Mouse (Mus musculus) heart, embryonic 16.5 days (tissue): Measurements from ENCODE around the gene Cul7. TPM values are rescaled to one million over a fixed set of nuclear protein-coding genes. Genes with fewer than 3 reads are reported as not detected.

Experiments used
- ATAC-seq: fragments of 200-750 bp; cut with Nextera tagmentation; replicated peaks from 2 replicates; pipeline ENCODE4 v1.8.0; 2017; ENCODE audit warnings: moderate number of reproducible peaks; ENCODE audit not compliant: insufficient read depth, low FRiP score; ENCODE audit errors: extremely low read depth
- H3K27ac ChIP-seq: fragments of 300-500 bp; sonication (generic); 2 replicates; pipeline ENCODE4 v1.5.1; 2014; ENCODE audit warnings: mild to moderate bottlenecking, low read length, control low read depth, moderate library complexity
- H3K27me3 ChIP-seq: fragments of 300-500 bp; sonication (generic); 2 replicates; pipeline ENCODE4 v1.6.1; 2014; ENCODE audit warnings: low read length, mixed read lengths; ENCODE audit not compliant: control insufficient read depth, insufficient read depth
- H3K36me3 ChIP-seq: fragments of 300-500 bp; sonication (generic); 2 replicates; pipeline ENCODE4 v1.6.1; 2014; ENCODE audit not compliant: control insufficient read depth, insufficient read depth
- H3K4me1 ChIP-seq: fragments of 300-500 bp; sonication (generic); 2 replicates; pipeline ENCODE4 v1.6.1; 2014; ENCODE audit warnings: low read length, mixed read lengths; ENCODE audit not compliant: control insufficient read depth, insufficient read depth
- H3K4me2 ChIP-seq: fragments of 300-500 bp; sonication (generic); 2 replicates; pipeline ENCODE4 v1.6.1; 2014; ENCODE audit warnings: low read depth, mild to moderate bottlenecking, control low read depth, low read length
- H3K4me3 ChIP-seq: fragments of 300-500 bp; sonication (generic); 2 replicates; pipeline ENCODE4 v1.5.1; 2014; ENCODE audit warnings: mild to moderate bottlenecking, control low read depth, low read length
- H3K9ac ChIP-seq: fragments of 300-500 bp; sonication (generic); 2 replicates; pipeline ENCODE4 v1.6.1; 2014; ENCODE audit warnings: low read length, control low read depth
- H3K9me3 ChIP-seq: fragments of 300-500 bp; sonication (generic); replicated peaks from 2 replicates; pipeline ENCODE4 v1.6.1; 2016; ENCODE audit warnings: low read length; ENCODE audit not compliant: control insufficient read depth
- WGBS: fragments of 180-500 bp; shearing (Covaris S2); extraction: QIAGEN DNeasy Blood & Tissue Kit; methylation state at CpG from one replicate; pipeline ENCODE4 v1.1.7; 2014; 5-methylcytosine and 5-hydroxymethylcytosine counted together
- polyA plus RNA-seq: library from polyadenylated mRNA; unstranded; fragments of >200 nt; fragmentation: Nextera tagmentation; extraction: Ambion mirVana; gene quantifications from 2 replicates; pipeline ENCODE4 v1.2.1, GENCODE M21; 2015

The Cul7 gene
- polyA plus RNA-seq, 1 experiment from 2014 or later, result 39.8 TPM

- Histone ChIP-seq H3K4me1 (peaks cover 35% of the 10 kb centered on the region), H3K27ac (peak overlapping the region; percentile 80), H3K4me2 (peak overlapping the region; percentile 93), H3K27me3 (no peaks in the 10 kb centered on the region), H3K36me3 (peaks cover 32% of the 10 kb centered on the region), H3K4me3 (peak overlapping the region; percentile 98), H3K9me3 (no peaks in the 10 kb centered on the region), H3K9ac (peak overlapping the region; percentile 87)
- 25% methylated on average over 15 of the region's 15 CpGs for WGBS
- ATAC-seq, result no peak; the same call in 1 of the 2 replicates
Measured at GRCm38 (mm10) chr17:46674530-46675283, 24.6 kb downstream of the Cul7 start.

GRCm38 (mm10) chr17:46678416-46678815 is 28.3 kb downstream of the Cul7 start, which contains the start of gene Mea1:
TSS of gene Mea1 (plus strand) at chr17:46678793.
- H3K4me2 ChIP-seq, result peak within 1 kb of the TSS; percentile 73
- ATAC-seq, result no peak
- peaks cover 33% of the 10 kb centered on the region for H3K36me3 ChIP-seq
- H3K27me3 ChIP-seq, result no peaks in the 10 kb centered on the region
- H3K27ac ChIP-seq, result peak within 1 kb of the TSS; percentile 94
- H3K9me3 ChIP-seq, result no peaks in the 10 kb centered on the region
- H3K9ac ChIP-seq, result peak within 1 kb of the TSS; percentile 87
- WGBS, result 64% methylated on average over 9 of the region's 9 CpGs
- H3K4me1 ChIP-seq, result peaks cover 39% of the 10 kb centered on the region
- peak within 1 kb of the TSS; percentile 85 for H3K4me3 ChIP-seq

GRCm38 (mm10) chr17:46678911-46679310 is 28.8 kb downstream of the Cul7 start:
- Histone ChIP-seq H3K4me3 (peak overlapping the region; percentile 85), H3K4me1 (peaks cover 36% of the 10 kb centered on the region), H3K27ac (peak overlapping the region; percentile 94), H3K9me3 (no peaks in the 10 kb centered on the region), H3K9ac (peak overlapping the region; percentile 87), H3K36me3 (peaks cover 37% of the 10 kb centered on the region), H3K27me3 (no peaks in the 10 kb centered on the region), H3K4me2 (peak overlapping the region; percentile 73)
- ATAC-seq, result no peak
- WGBS, result 23% methylated on average over 9 of the region's 9 CpGs

- Histone ChIP-seq H3K9me3 (no peaks in the 10 kb centered on the region), H3K4me1 (peaks cover 28% of the 10 kb centered on the region), H3K4me2 (peak overlapping the region; percentile 73), H3K27ac (peak overlapping the region; percentile 94), H3K27me3 (no peaks in the 10 kb centered on the region), H3K9ac (peak overlapping the region; percentile 87), H3K36me3 (peaks cover 41% of the 10 kb centered on the region), H3K4me3 (peak overlapping the region; percentile 85)
- ATAC-seq, result peak; percentile 17
- WGBS, result under 1% methylated on average over 34 of the region's 34 CpGs
Measured at GRCm38 (mm10) chr17:46679843-46680759, 30.0 kb downstream of the Cul7 start.

GRCm38 (mm10) chr17:46680760-46681373 is 30.7 kb downstream of the Cul7 start, which contains the start of gene Klhdc3:
TSS of gene Klhdc3 (minus strand) at chr17:46680914.
- Histone ChIP-seq H3K27ac (peak within 1 kb of the TSS; percentile 94), H3K9me3 (no peaks in the 10 kb centered on the region), H3K4me1 (peaks cover 28% of the 10 kb centered on the region), H3K4me2 (peak within 1 kb of the TSS; percentile 94), H3K36me3 (peaks cover 43% of the 10 kb centered on the region), H3K4me3 (peak within 1 kb of the TSS; percentile 85), H3K9ac (peak within 1 kb of the TSS; percentile 87), H3K27me3 (no peaks in the 10 kb centered on the region)
- ATAC-seq, result peak; percentile 97
- WGBS, result under 1% methylated on average over 49 of the region's 49 CpGs

- peak overlapping the region; percentile 82 for H3K9ac ChIP-seq
- H3K4me2 ChIP-seq, result peak overlapping the region; percentile 94
- H3K4me3 ChIP-seq, result peak overlapping the region; percentile 85
- H3K27me3 ChIP-seq, result no peaks in the 10 kb centered on the region
- peaks cover 28% of the 10 kb centered on the region for H3K4me1 ChIP-seq
- ATAC-seq, result no peak
- peak overlapping the region; percentile 79; the same call in 1 of the 2 replicates for H3K27ac ChIP-seq
- H3K36me3 ChIP-seq, result peaks cover 43% of the 10 kb centered on the region
- 24% methylated on average over 12 of the region's 12 CpGs for WGBS
- H3K9me3 ChIP-seq, result no peaks in the 10 kb centered on the region
Measured at GRCm38 (mm10) chr17:46681466-46682118, 31.5 kb downstream of the Cul7 start.

GRCm38 (mm10) chr17:46682654-46683389 is 32.7 kb downstream of the Cul7 start:
- Histone ChIP-seq H3K27ac (no peak overlapping the region), H3K4me3 (no peak overlapping the region), H3K9ac (no peak overlapping the region), H3K9me3 (no peaks in the 10 kb centered on the region), H3K4me1 (peaks cover 27% of the 10 kb centered on the region), H3K4me2 (no peak overlapping the region), H3K27me3 (no peaks in the 10 kb centered on the region), H3K36me3 (peaks cover 39% of the 10 kb centered on the region)
- 83% methylated on average over 16 of the region's 16 CpGs for WGBS
- no peak for ATAC-seq

GRCm38 (mm10) chr17:46685913-46686312 is 35.8 kb downstream of the Cul7 start:
- peaks cover 39% of the 10 kb centered on the region for H3K36me3 ChIP-seq
- H3K27me3 ChIP-seq, result no peaks in the 10 kb centered on the region
- no peak for ATAC-seq
- no peak overlapping the region for H3K9ac ChIP-seq
- H3K4me1 ChIP-seq, result peaks cover 8% of the 10 kb centered on the region
- H3K27ac ChIP-seq, result no peak overlapping the region
- no peak overlapping the region for H3K4me3 ChIP-seq
- WGBS, result 86% methylated on average over 6 of the region's 6 CpGs
- H3K9me3 ChIP-seq, result no peaks in the 10 kb centered on the region
- no peak overlapping the region for H3K4me2 ChIP-seq
